Mouse (Mus musculus) liver, postnatal 0 days (tissue): Measurements from ENCODE around the gene Gm5431.

Experiments used
- CTCF ChIP-seq: sonication (generic); IDR thresholded peaks from 2 replicates; pipeline ENCODE4 v1.5.1; 2016; ENCODE audit warnings: antibody characterized with exemption, low read depth
- EP300 ChIP-seq: IDR thresholded peaks from 2 replicates; pipeline ENCODE4 v1.6.1; 2016; ENCODE audit warnings: antibody characterized with exemption, low read depth, mild to moderate bottlenecking

DNA sequence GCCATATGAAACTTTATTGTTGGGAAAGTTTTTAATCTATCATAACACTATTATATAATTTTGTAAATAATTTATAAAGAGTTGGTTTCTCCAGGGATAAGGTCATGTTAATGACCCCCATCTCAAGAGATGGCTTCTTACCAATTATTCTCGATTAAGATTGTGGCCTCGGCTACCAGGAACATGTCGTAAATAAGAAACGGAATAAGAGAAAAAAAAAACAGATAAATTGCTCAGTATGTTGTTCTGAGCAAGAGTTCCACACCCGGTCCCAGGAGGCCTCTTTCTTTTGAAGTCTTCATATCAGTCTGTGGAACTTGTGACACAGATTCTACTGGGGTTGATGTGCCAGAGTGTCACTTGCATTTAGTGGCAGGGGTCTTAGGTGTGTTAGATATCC is 60.8 kb downstream of the Gm5431 start:
- no peak for TF ChIP-seq CTCF
- no peak for TF ChIP-seq EP300
